Mouse (Mus musculus) lung, embryonic 16.5 days (tissue): ENCODE results near the gene Pip4k2b. TPM values are rescaled to one million over a fixed set of nuclear protein-coding genes. Genes with fewer than 3 reads are reported as not detected.
A peak's percentile ranks its signal among the peaks of the same experiment; 100 is the strongest.

ENCODE experiments used
- ATAC-seq: fragments of 200-750 bp; cut with Nextera tagmentation; 2 replicates; pipeline ENCODE4 v1.8.0; 2017; ENCODE audit warnings: low read depth, mild to moderate bottlenecking, moderate library complexity
- H3K27ac ChIP-seq: fragments of 300-500 bp; sonication (generic); 2 replicates; pipeline ENCODE4 v1.5.1; 2014; ENCODE audit warnings: mild to moderate bottlenecking, control low read depth, low read length
- H3K27me3 ChIP-seq: fragments of 300-500 bp; sonication (generic); 2 replicates; pipeline ENCODE4 v1.6.1; 2014; ENCODE audit warnings: low read depth, low read length, mixed read lengths; ENCODE audit not compliant: control insufficient read depth, insufficient read depth
- H3K36me3 ChIP-seq: fragments of 300-500 bp; sonication (generic); 2 replicates; pipeline ENCODE4 v1.6.1; 2014; ENCODE audit warnings: low read length; ENCODE audit not compliant: control insufficient read depth, insufficient read depth
- H3K4me1 ChIP-seq: fragments of 300-500 bp; sonication (generic); replicated peaks from 2 replicates; pipeline ENCODE4 v1.6.1; 2014; ENCODE audit warnings: low read length, mixed read lengths; ENCODE audit not compliant: control insufficient read depth, insufficient read depth
- H3K4me2 ChIP-seq: fragments of 300-500 bp; sonication (generic); 2 replicates; pipeline ENCODE4 v1.6.1; 2014; ENCODE audit warnings: low read depth, low read length, control low read depth
- H3K4me3 ChIP-seq: fragments of 300-500 bp; sonication (generic); 2 replicates; pipeline ENCODE4 v1.5.1; 2014; ENCODE audit warnings: mild to moderate bottlenecking, low read length, control low read depth
- H3K9ac ChIP-seq: fragments of 300-500 bp; sonication (generic); 2 replicates; pipeline ENCODE4 v1.6.1; 2014; ENCODE audit warnings: low read length, control low read depth
- H3K9me3 ChIP-seq: fragments of 300-500 bp; sonication (generic); 2 replicates; pipeline ENCODE4 v1.6.1; 2016; ENCODE audit warnings: low read length; ENCODE audit not compliant: control insufficient read depth
- WGBS: fragments of 180-500 bp; shearing (Covaris S2); extraction: QIAGEN DNeasy Blood & Tissue Kit; methylation state at CpG from one replicate; pipeline ENCODE4 v1.1.7; 2014; 5-methylcytosine and 5-hydroxymethylcytosine counted together
- polyA plus RNA-seq: library from polyadenylated mRNA; unstranded; fragments of >200 nt; fragmentation: Nextera tagmentation; extraction: Ambion mirVana; gene quantifications from 2 replicates; pipeline ENCODE4 v1.2.1, GENCODE M21; 2015

The Pip4k2b gene
- polyA plus RNA-seq, 1 experiment from 2014 or later: 1.3 TPM

DNA sequence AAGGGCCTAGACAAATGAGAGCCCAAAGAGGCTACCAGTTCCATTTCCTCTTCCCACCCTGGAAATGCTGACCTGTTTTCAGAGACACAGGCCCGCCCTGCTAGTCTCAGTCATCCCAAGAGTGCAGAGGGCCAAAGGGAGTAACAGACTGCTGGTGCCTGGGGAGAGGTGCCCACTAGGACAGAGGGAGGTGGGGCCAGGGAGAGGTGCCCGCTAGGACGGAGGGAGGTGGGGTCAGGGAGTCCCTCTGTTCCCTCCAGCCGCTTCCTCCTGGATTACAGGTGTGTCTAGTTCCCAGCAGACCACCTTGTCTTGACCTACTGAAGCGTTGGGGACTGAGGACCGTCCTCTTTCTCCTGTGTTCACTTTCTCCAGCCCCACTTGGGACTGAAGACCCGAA, 59.7 kb downstream of the Pip4k2b start:
- H3K4me3 ChIP-seq: no peak overlapping the region
- no peaks in the 10 kb centered on the region for H3K9me3 ChIP-seq
- H3K36me3 ChIP-seq: peaks cover 15% of the 10 kb centered on the region
- no peaks in the 10 kb centered on the region for H3K27me3 ChIP-seq
- WGBS: 28% methylated on average over 7 of the region's 7 CpGs
- H3K4me2 ChIP-seq: no peak overlapping the region
- H3K4me1 ChIP-seq: peaks cover 50% of the 10 kb centered on the region
- H3K27ac ChIP-seq: peak overlapping the region; percentile 69
- H3K9ac ChIP-seq: no peak overlapping the region
- ATAC-seq: no peak

DNA sequence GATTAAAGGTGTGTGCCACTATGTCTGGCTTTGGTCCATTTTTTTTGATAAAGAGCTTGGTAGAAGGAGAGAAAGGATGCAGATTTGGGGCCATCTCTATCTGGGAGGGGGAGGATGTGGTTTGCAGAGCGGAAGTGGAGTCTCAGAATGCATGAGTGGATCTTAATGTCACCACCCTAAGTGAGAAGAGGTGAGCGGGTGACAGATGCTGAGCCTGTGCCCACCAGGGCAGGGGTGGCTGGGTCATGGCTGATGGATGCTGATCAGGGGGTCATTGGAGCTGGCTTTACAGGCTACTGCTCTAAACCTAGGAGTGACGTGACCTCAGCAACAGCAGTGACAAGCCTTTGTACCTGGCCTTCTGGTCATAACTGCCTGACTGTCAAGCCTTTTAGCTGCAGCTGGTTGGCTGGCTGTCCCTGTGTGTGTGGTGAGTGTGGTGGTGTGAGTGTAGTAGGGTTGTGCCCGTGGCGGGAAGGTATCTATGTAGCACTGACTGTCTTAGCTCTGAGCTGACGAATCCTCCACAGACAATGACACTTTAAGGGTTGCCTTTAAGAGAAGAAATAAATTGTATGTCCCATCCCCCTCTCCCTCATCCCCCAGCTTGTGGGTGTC, 60.3 kb downstream of the Pip4k2b start:
- H3K9ac ChIP-seq: no peak overlapping the region
- H3K36me3 ChIP-seq: peaks cover 20% of the 10 kb centered on the region
- H3K27me3 ChIP-seq: no peaks in the 10 kb centered on the region
- ATAC-seq: no peak
- no peaks in the 10 kb centered on the region for H3K9me3 ChIP-seq
- H3K4me1 ChIP-seq: peaks cover 50% of the 10 kb centered on the region
- H3K27ac ChIP-seq: peak overlapping the region; percentile 69; the same call in 1 of the 2 replicates
- H3K4me2 ChIP-seq: no peak overlapping the region
- whole genome bisulfite sequencing: 72% methylated on average over 6 of the region's 6 CpGs
- no peak overlapping the region for H3K4me3 ChIP-seq

DNA sequence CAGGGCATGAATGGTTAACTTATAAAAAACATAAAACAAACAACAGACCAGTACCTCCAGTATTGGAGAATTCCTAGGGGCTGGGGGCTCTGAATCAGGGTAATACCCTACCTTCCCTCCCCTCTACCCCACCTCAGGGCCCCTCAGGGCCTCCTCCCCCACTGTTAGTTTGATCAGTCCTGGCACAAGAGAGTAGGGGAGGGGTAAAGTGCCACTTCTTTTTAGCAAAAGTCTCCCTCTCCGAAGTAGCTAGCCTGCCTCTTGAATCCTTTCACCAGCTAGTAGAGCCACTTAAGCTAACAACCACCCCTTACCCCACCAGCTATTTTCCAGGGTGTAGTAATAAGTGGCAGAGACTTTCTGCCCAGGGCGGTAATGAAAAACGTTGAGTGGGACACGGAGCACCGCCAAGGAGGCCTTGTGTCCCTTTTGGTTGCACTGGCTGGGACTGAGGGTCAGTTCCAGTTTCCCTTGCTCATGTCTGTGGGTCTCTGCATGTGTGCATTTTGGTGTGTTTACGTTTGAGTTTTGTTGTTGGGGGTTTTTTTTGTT, 61.9 kb downstream of the Pip4k2b start:
- H3K9me3 ChIP-seq: no peaks in the 10 kb centered on the region
- H3K9ac ChIP-seq: no peak overlapping the region
- H3K4me1 ChIP-seq: peaks cover 50% of the 10 kb centered on the region
- no peak overlapping the region for H3K4me3 ChIP-seq
- H3K27ac ChIP-seq: peak overlapping the region; percentile 92
- ATAC-seq: peak; percentile 62
- WGBS: 53% methylated on average over 6 of the region's 6 CpGs
- H3K4me2 ChIP-seq: peak overlapping the region; percentile 22; the same call in 1 of the 2 replicates
- H3K27me3 ChIP-seq: no peaks in the 10 kb centered on the region
- H3K36me3 ChIP-seq: peaks cover 21% of the 10 kb centered on the region

DNA sequence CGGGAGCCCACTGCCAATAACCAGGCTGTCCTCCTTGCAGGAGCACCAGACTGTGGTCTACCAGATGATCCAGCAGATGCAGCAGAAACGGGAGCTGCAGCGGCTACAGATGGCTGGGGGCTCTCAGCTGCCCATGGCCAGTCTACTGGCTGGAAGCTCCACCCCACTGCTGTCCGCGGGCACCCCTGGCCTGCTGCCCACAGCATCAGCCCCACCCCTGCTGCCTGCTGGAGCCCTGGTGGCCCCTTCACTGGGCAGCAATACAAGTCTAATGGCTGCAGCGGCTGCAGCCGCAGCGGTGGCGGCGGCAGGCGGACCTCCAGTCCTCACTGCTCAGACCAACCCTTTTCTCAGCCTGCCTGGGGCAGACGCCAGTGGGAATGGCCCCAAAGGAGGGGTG, 64.1 kb downstream of the Pip4k2b start:
- peaks cover 21% of the 10 kb centered on the region for H3K36me3 ChIP-seq
- H3K27me3 ChIP-seq: no peaks in the 10 kb centered on the region
- H3K4me3 ChIP-seq: no peak overlapping the region
- peak overlapping the region; percentile 40; the same call in 1 of the 2 replicates for H3K9ac ChIP-seq
- 0 out of 2 replicates have a peak overlapping the region, but pooled peaks have one; percentile 14 for H3K4me2 ChIP-seq
- peaks cover 44% of the 10 kb centered on the region for H3K4me1 ChIP-seq
- WGBS: 54% methylated on average over 12 of the region's 12 CpGs
- no peaks in the 10 kb centered on the region for H3K9me3 ChIP-seq
- 0 out of 2 replicates have a peak, but pooled peaks have one; percentile 26 for ATAC-seq
- H3K27ac ChIP-seq: peak overlapping the region; percentile 65

DNA sequence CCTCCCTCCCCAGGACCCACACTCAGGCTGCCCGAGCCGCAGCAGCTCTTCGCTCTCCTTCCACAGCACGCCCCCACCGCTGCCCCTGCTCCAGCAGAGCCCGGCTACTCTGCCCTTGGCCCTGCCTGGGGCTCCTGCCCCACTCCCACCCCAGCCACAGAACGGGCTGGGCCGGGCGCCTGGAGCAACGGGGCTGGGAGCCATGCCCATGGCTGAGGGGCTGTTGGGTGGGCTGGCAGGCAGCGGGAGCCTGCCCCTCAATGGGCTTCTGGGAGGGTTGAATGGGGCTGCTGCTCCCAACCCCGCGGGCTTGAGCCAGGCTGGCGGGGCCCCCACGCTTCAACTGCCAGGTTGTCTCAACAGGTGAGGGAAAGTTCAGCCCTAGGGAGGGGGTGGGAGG, 66.2 kb downstream of the Pip4k2b start:
- no peak overlapping the region for H3K27ac ChIP-seq
- 0 out of 2 replicates have a peak overlapping the region, but pooled peaks have one; percentile 37 for H3K9ac ChIP-seq
- WGBS: 80% methylated on average over 15 of the region's 15 CpGs
- ATAC-seq: no peak
- H3K27me3 ChIP-seq: no peaks in the 10 kb centered on the region
- peaks cover 26% of the 10 kb centered on the region for H3K4me1 ChIP-seq
- peaks cover 40% of the 10 kb centered on the region for H3K36me3 ChIP-seq
- no peak overlapping the region for H3K4me2 ChIP-seq
- H3K4me3 ChIP-seq: no peak overlapping the region
- no peaks in the 10 kb centered on the region for H3K9me3 ChIP-seq

DNA sequence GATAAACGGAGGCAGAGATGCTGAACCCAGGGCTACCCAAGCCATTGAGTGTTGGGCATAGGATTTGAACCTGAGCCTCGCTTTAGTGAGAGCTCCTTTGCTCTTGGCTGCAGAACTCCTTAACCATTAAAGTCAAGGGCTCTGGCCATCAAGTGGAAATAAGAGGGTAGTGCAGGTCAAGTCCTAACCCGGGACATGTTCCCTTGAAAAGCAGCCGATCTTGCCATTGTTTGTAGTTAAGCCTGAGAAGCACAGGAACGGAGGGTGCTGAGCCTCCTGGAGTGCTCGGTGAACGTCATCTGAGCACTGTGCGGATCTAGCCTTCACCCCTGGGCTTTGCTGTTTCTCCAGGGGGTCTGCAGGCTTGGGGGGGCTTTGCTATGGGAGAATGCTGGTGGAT, 66.7 kb downstream of the Pip4k2b start:
- Histone ChIP-seq H3K9ac (no peak overlapping the region), H3K4me1 (peaks cover 23% of the 10 kb centered on the region), H3K36me3 (peaks cover 43% of the 10 kb centered on the region)

DNA sequence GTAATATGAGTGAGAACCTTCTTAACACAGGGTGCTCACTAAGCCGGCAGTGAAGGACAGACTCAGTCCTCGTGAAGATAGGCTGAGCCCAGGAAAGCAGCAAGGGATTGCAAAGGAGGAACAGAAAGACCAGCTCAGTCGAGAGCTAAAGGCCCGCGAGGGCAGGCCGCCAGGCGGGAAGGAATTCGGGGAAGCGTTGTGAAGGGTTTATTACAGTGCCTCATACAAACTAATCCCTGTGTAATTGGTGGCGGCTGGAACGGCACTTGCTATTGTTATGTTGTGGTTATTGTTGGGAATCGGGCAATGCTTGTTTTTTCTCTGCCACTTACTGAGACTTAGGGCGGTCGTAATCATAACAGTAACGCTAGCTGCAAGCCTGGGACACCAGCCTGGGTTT, 67.1 kb downstream of the Pip4k2b start:
- no peak for ATAC-seq
- no peak overlapping the region for H3K9ac ChIP-seq
- no peaks in the 10 kb centered on the region for H3K9me3 ChIP-seq
- H3K4me3 ChIP-seq: no peak overlapping the region
- H3K36me3 ChIP-seq: peaks cover 43% of the 10 kb centered on the region
- WGBS: 59% methylated on average over 15 of the region's 15 CpGs
- peaks cover 23% of the 10 kb centered on the region for H3K4me1 ChIP-seq
- H3K27me3 ChIP-seq: no peaks in the 10 kb centered on the region
- no peak overlapping the region for H3K27ac ChIP-seq
- H3K4me2 ChIP-seq: no peak overlapping the region

More for the DNA sequence above, 66.7 kb downstream of the Pip4k2b start:
- Histone ChIP-seq H3K9me3 (no peaks in the 10 kb centered on the region), H3K4me2 (no peak overlapping the region), H3K27me3 (no peaks in the 10 kb centered on the region), H3K27ac (no peak overlapping the region), H3K4me3 (no peak overlapping the region)
- WGBS: 56% methylated on average over 8 of the region's 8 CpGs
- no peak for ATAC-seq

DNA sequence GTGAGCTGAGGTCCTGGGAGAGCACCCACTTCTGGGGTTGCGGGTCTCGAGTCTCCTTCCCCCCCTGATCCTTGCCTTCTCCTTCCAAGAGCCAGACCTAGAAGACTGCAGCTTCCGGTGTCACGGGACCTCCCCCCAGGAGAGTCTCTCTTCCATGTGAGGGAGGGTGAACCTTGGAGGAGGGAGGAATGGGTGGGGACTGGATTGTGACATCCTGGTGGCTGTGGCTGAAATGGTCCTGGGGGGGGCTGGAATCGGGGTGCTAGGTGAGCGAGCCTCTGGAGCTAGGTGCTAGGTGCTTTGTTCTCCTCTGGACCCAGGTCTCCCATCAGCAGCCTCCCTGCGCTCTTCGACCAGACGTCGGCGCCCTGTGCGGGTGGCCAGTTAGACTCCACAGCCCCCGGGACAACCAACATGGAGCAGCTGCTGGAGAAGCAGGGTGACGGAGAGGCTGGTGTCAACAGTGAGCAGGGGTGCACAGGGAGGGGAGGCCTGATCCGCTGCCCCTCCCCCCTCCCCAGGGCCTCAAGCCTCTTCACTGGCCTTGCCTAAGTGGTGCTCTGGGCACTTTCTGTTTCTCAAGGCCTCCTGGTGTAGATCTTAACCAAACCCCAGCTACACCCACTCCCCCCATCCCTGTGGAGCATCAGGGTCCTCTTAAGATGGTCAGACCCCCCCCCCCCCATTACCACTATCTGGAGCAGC, 68.3 kb downstream of the Pip4k2b start:
- Histone ChIP-seq H3K9ac (no peak overlapping the region), H3K4me3 (no peak overlapping the region), H3K27me3 (no peaks in the 10 kb centered on the region), H3K27ac (peak overlapping the region; percentile 44), H3K9me3 (no peaks in the 10 kb centered on the region), H3K4me1 (peaks cover 13% of the 10 kb centered on the region), H3K4me2 (no peak overlapping the region), H3K36me3 (peaks cover 39% of the 10 kb centered on the region)
- ATAC-seq: peak; percentile 36; the same call in 1 of the 2 replicates
- WGBS: 64% methylated on average over 15 of the region's 15 CpGs

DNA sequence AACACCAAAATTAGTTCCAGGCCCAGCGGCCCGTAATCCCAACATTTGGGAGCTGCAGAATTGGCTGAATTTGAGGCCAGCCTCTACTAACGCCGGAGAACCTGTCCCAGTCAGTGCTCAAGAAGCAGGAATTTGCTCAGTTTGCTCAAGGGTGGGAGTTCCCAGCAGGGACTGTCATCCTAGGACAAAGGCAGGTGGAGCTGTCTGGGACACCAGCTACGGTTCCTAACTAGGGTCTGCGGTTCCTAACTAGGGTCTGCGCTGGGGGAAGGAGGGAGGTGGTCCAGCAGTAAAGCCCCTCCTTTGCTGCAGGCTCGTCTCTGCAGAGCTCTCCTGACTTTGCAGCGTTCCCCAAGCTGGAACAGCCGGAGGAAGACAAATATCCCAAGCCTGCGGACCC, 71.4 kb downstream of the Pip4k2b start:
- Histone ChIP-seq H3K4me1 (peaks cover 24% of the 10 kb centered on the region), H3K9ac (no peak overlapping the region), H3K4me3 (no peak overlapping the region), H3K27ac (no peak overlapping the region), H3K4me2 (no peak overlapping the region), H3K36me3 (peaks cover 36% of the 10 kb centered on the region), H3K9me3 (no peaks in the 10 kb centered on the region), H3K27me3 (no peaks in the 10 kb centered on the region)
- 77% methylated on average over 11 of the region's 11 CpGs for WGBS
- ATAC-seq: no peak
